Mouse (Mus musculus) spleen, adult 2 months (tissue): ENCODE results near the gene Rnf216.

Experiments used
- CTCF ChIP-seq: fragments of 200-500 bp; IDR thresholded peaks from 2 replicates; pipeline ENCODE4 v1.5.1; 2011; ENCODE audit warnings: mild to moderate bottlenecking, inconsistent platforms; ENCODE audit not compliant: insufficient read depth, insufficient read length, insufficient replicate concordance; ENCODE audit errors: extremely low read depth
- POLR2A ChIP-seq: fragments of 200-500 bp; IDR thresholded peaks from 2 replicates; pipeline ENCODE4 v1.6.1; 2011; ENCODE audit warnings: low read depth, low read length, inconsistent platforms

GRCm38 (mm10) chr5:142983174-142983573 lies 129.6 kb downstream of the Rnf216 start:
- TF ChIP-seq POLR2A (no peak), CTCF (no peak)
